In the genomic region with DNA sequence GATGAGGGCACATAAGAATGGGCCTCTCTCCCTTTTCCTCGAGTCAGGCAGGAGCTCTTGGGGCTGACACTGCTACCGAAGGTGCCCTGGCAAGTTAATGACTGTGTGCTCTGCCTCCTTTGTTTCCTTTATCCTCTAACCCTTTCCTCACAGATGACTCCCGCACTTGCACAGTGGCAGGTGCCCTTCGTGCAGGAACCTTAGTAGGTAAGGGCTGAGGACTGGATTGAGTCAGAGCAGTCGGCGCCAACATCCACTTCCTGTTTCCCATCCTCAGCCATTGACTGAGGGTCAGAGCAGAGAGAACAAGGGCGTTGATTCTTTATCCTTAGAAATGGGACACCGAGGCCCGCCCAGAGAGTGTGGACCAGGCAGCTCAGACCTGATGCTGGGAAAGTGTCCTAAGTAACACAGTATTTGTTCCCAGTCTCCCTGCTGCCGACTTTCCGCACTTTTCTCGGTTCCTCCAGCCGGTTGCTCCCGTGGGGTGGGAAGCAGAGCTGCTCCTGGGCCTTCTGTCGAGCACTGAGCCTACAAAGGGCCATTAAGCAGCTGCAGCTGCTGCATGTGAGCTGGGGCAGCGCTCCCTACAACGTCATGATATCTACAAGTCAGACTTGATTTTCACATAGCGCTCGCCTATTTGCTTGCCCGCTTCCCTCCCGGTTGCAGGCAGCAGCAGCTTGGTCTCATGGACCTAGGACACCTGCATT, we compare ENCODE assay signal across 10 mouse cellular contexts. TPM values are rescaled to one million over a fixed set of nuclear protein-coding genes. Genes with fewer than 3 reads are reported as not detected.
DNase-seq lines count a peak whose midpoint lies in the region; ATAC-seq and TF ChIP-seq lines count a peak whose summit lies in the region.
"Had no signal": no experiment of that assay in that cellular context is flagged by ENCODE, and none has a peak within 500 bp of the region (broad histone marks: within the 10 kb centered on the region; RNA-seq: fewer than 3 reads in every experiment).

No protein-coding gene starts in this region.

- ATAC-seq in lung, postnatal 0 days: no peak
- ATAC-seq in intestine, postnatal 0 days: no peak

- H3K4me3 ChIP-seq in lung, postnatal 0 days (ENCODE audit: low read depth, low read length): no peak overlapping the region
- no peak overlapping the region for H3K4me3 ChIP-seq in intestine, postnatal 0 days (ENCODE audit: low read depth, low read length)

- TF ChIP-seq EP300 in lung, postnatal 0 days (IDR thresholded peaks at IDR 0.05): no peak

- TF ChIP-seq CTCF in lung, postnatal 0 days (IDR thresholded peaks at IDR 0.05): no peak
- no peak for TF ChIP-seq CTCF in intestine, postnatal 0 days (IDR thresholded peaks at IDR 0.05; ENCODE audit: low read depth)

- WGBS in lung, postnatal 0 days: 40% methylated on average over 21 of the region's 21 CpGs
- WGBS in intestine, postnatal 0 days: 46% methylated on average over 21 of the region's 21 CpGs

- no peaks in the 10 kb centered on the region for H3K36me3 ChIP-seq in lung, postnatal 0 days (ENCODE audit: insufficient read depth, low read length)
- no peaks in the 10 kb centered on the region for H3K36me3 ChIP-seq in intestine, postnatal 0 days (ENCODE audit: control insufficient read depth, insufficient read depth)
- no peaks in the 10 kb centered on the region for H3K36me3 ChIP-seq in splenic B cell, adult 2 months (ENCODE audit: control insufficient read depth, insufficient read depth, low read length, poor library complexity, severe bottlenecking)

- peaks cover 22% of the 10 kb centered on the region; the same call in 1 of the 2 replicates for H3K4me1 ChIP-seq in lung, postnatal 0 days (ENCODE audit: insufficient read depth, low read depth, low read length)
- H3K4me1 ChIP-seq in intestine, postnatal 0 days (replicated peaks; ENCODE audit: control insufficient read depth, insufficient read depth, low read length): 0 out of 2 replicates have a peak, but pooled peaks cover 5% of the 10 kb centered on the region

- 0 out of 2 replicates have a peak overlapping the region, but pooled peaks have one; percentile 14 for H3K27ac ChIP-seq in lung, postnatal 0 days (ENCODE audit: low read length)
- H3K27ac ChIP-seq in intestine, postnatal 0 days (ENCODE audit: low read depth, low read length): peak overlapping the region; percentile 47; the same call in 1 of the 2 replicates

- peak; percentile 29 for DNase-seq in embryo, embryonic 9.5 days (ENCODE audit: extremely low spot score)
- DNase-seq in embryo, embryonic 11 days: no peak
- DNase-seq in lung, postnatal 0 days (ENCODE audit: low spot score): peak; percentile 25
- no peak for DNase-seq in lung, postnatal 14 days
- DNase-seq in splenic B cell, adult 2 months (ENCODE audit: low read depth, low spot score): peak; percentile 26
- no peak for DNase-seq in T-cell, adult 2 months (ENCODE audit: low spot score)
- no peak for DNase-seq in right cerebral cortex, postnatal 10 days (ENCODE audit: low spot score in 2 of 2)

- no peak overlapping the region for H3K4me2 ChIP-seq in lung, postnatal 0 days (replicated peaks; ENCODE audit: low read depth, low read length)
- H3K4me2 ChIP-seq in intestine, postnatal 0 days (replicated peaks; ENCODE audit: low read depth): peak overlapping the region; percentile 14; the same call in 1 of the 2 replicates

- H3K9me3 ChIP-seq in lung, postnatal 0 days (ENCODE audit: low read length): no peaks in the 10 kb centered on the region
- no peaks in the 10 kb centered on the region for H3K9me3 ChIP-seq in intestine, postnatal 0 days (ENCODE audit: control insufficient read depth)

- H3K27me3 ChIP-seq in lung, postnatal 0 days (replicated peaks; ENCODE audit: insufficient read depth, low read length): no peaks in the 10 kb centered on the region
- no peaks in the 10 kb centered on the region for H3K27me3 ChIP-seq in intestine, postnatal 0 days (replicated peaks; ENCODE audit: control insufficient read depth, insufficient read depth, low read length)
- H3K27me3 ChIP-seq in splenic B cell, adult 2 months (ENCODE audit: control insufficient read depth, insufficient read depth, low read length, poor library complexity, severe bottlenecking): no peaks in the 10 kb centered on the region

- no peak overlapping the region for H3K9ac ChIP-seq in lung, postnatal 0 days (replicated peaks; ENCODE audit: low read depth)
- no peak overlapping the region for H3K9ac ChIP-seq in intestine, postnatal 0 days (ENCODE audit: low read depth, low read length)

RNA-seq across cellular contexts. Expression of a gene that starts 8.6 kb away (rescaled TPM):
- 836 and 858 TPM in 2 replicates for polyA plus RNA-seq in lung, postnatal 0 days (2015; fragmentation: Nextera tagmentation; extraction: Ambion mirVana)
- polyA plus RNA-seq in intestine, postnatal 0 days (2015; fragmentation: Nextera tagmentation; extraction: Ambion mirVana): 2,068 and 2,262 TPM in 2 replicates

RNA-seq across cellular contexts. Expression of a gene that starts 15.0 kb away (rescaled TPM):
- 143 and 159 TPM in 2 replicates for polyA plus RNA-seq in lung, postnatal 0 days (2015; fragmentation: Nextera tagmentation; extraction: Ambion mirVana)
- polyA plus RNA-seq in intestine, postnatal 0 days (2015; fragmentation: Nextera tagmentation; extraction: Ambion mirVana): 224 and 270 TPM in 2 replicates

RNA-seq across cellular contexts. Expression of a gene that starts 26.9 kb away (rescaled TPM):
- polyA plus RNA-seq in lung, postnatal 0 days (2015; fragmentation: Nextera tagmentation; extraction: Ambion mirVana): 26.7 and 27.1 TPM in 2 replicates
- 21.2 and 21.9 TPM in 2 replicates for polyA plus RNA-seq in intestine, postnatal 0 days (2015; fragmentation: Nextera tagmentation; extraction: Ambion mirVana)

RNA-seq across cellular contexts. Expression of a gene that starts 35.0 kb away (rescaled TPM):
- 2.6 TPM in 2 replicates for polyA plus RNA-seq in lung, postnatal 0 days (2015; fragmentation: Nextera tagmentation; extraction: Ambion mirVana)
- polyA plus RNA-seq in intestine, postnatal 0 days (2015; fragmentation: Nextera tagmentation; extraction: Ambion mirVana): 4.4 and 4.7 TPM in 2 replicates

RNA-seq across cellular contexts. Expression of a gene that starts 50.4 kb away (rescaled TPM):
- not detected in 2 replicates for polyA plus RNA-seq in lung, postnatal 0 days (2015; fragmentation: Nextera tagmentation; extraction: Ambion mirVana)
- polyA plus RNA-seq in intestine, postnatal 0 days (2015; fragmentation: Nextera tagmentation; extraction: Ambion mirVana): 0.69 and 2.6 TPM in 2 replicates
- polyA plus RNA-seq: limb, embryonic 11.5 days; stomach, embryonic 14.5 days had no signal

Comparison
In these comparisons a context has a peak if more than half of its experiments do, and no peak if none do; other contexts are left out.
1. DNase-seq: peak in embryo, embryonic 9.5 days (single experiment), lung, postnatal 0 days (single experiment) and splenic B cell, adult 2 months (single experiment); none in embryo, embryonic 11 days (single experiment), lung, postnatal 14 days (single experiment), T-cell, adult 2 months (single experiment) and right cerebral cortex, postnatal 10 days (0 of 2).